Mouse (Mus musculus) testis, adult 2 months (tissue): ENCODE measurements at regions not wholly inside any gene's neighbourhood (a gene's known extent, or its start where the extent isn't known, plus 50 kb on each side); places are given as distances from the start of the nearest gene placed in this dataset.

Experiments
- CTCF ChIP-seq: fragments of 200-500 bp; IDR thresholded peaks from 2 replicates; pipeline ENCODE4 v1.5.1; 2012; ENCODE audit warnings: low read depth, mild to moderate bottlenecking, inconsistent platforms, low read length, moderate library complexity; ENCODE audit not compliant: control insufficient read depth, insufficient read depth, insufficient replicate concordance
- POLR2A ChIP-seq: fragments of 200-500 bp; IDR thresholded peaks from 2 replicates; pipeline ENCODE4 v1.6.1; 2012; ENCODE audit warnings: low read depth, mild to moderate bottlenecking, inconsistent platforms, low read length, moderate library complexity; ENCODE audit not compliant: control insufficient read depth

GRCm38 (mm10) chr6:148571651-148572050, 127.5 kb upstream of the Tmtc1 start:
- TF ChIP-seq POLR2A (no peak), CTCF (no peak)
